ENCODE assay signal across 12 mouse cellular contexts in genomic region chr13:111856786-111857455, GRCm38 (mm10). TPM values are rescaled to one million over a fixed set of nuclear protein-coding genes. Genes with fewer than 3 reads are reported as not detected.
DNase-seq lines count a peak whose midpoint lies in the region; ATAC-seq and TF ChIP-seq lines count a peak whose summit lies in the region.
"Had no signal": no experiment of that assay in that cellular context is flagged by ENCODE, and none has a peak within 500 bp of the region (broad histone marks: within the 10 kb centered on the region; RNA-seq: fewer than 3 reads in every experiment).

No protein-coding gene starts in this region.

- no peaks in the 10 kb centered on the region for H3K9me3 ChIP-seq in heart, embryonic 14.5 days (ENCODE audit: control insufficient read depth, low read length)
- no peaks in the 10 kb centered on the region for H3K9me3 ChIP-seq in midbrain, embryonic 11.5 days (ENCODE audit: control insufficient read depth, low read length)
- no peaks in the 10 kb centered on the region for H3K9me3 ChIP-seq in midbrain, embryonic 14.5 days (ENCODE audit: control insufficient read depth, low read length)

- peak overlapping the region; percentile 4 to 59; a peak in 3 of 4 replicates for H3K27ac ChIP-seq in heart, embryonic 14.5 days (replicated peaks in 1 of 2; ENCODE audit: control insufficient read depth in 1 of 2, insufficient read depth in 1 of 2, low read depth in 2 of 2, low read length in 2 of 2)
- H3K27ac ChIP-seq in midbrain, embryonic 11.5 days (ENCODE audit: low read depth, low read length), result no peak overlapping the region
- no peak overlapping the region for H3K27ac ChIP-seq in midbrain, embryonic 14.5 days (replicated peaks; ENCODE audit: low read depth, low read length)
- H3K27ac ChIP-seq in olfactory bulb, adult 2 months (ENCODE audit: insufficient read depth, low read depth, low read length), result peak overlapping the region; percentile 85
- H3K27ac ChIP-seq: hindbrain, postnatal 0 days; liver, embryonic 14.5 days had no signal

- H3K36me3 ChIP-seq in heart, embryonic 14.5 days (ENCODE audit: control insufficient read depth, insufficient read depth, low read length), result no peaks in the 10 kb centered on the region
- H3K36me3 ChIP-seq in midbrain, embryonic 11.5 days (ENCODE audit: control insufficient read depth, insufficient read depth, low read length), result no peaks in the 10 kb centered on the region
- H3K36me3 ChIP-seq in midbrain, embryonic 14.5 days (ENCODE audit: control insufficient read depth, insufficient read depth, low read length), result no peaks in the 10 kb centered on the region

- no peak for DNase-seq in heart, postnatal 14 days
- peak; percentile 66 for DNase-seq in midbrain, embryonic 11.5 days (ENCODE audit: low spot score, missing footprints)
- no peak for DNase-seq in midbrain, embryonic 14.5 days
- DNase-seq in kidney, postnatal 14 days, result peak; percentile 53
- DNase-seq in gastrocnemius, adult 18-20 months (ENCODE audit: low spot score), result no peak
- no peak for DNase-seq in left cerebral cortex, adult 8-10 months (ENCODE audit: low spot score in 2 of 2)
- DNase-seq: cerebellum, postnatal 36 days had no signal

- no peak for ATAC-seq in heart, embryonic 14.5 days (ENCODE audit: insufficient number of reproducible peaks, insufficient read depth, low FRiP score, low read depth)
- no peak for ATAC-seq in midbrain, embryonic 11.5 days (ENCODE audit: low FRiP score)
- ATAC-seq in midbrain, embryonic 14.5 days (ENCODE audit: low FRiP score, low TSS enrichment), result no peak
- ATAC-seq: hindbrain, postnatal 0 days had no signal

- WGBS in heart, embryonic 14.5 days, result 63% methylated on average over 7 of the region's 7 CpGs
- WGBS in midbrain, embryonic 11.5 days, result 71% methylated on average over 7 of the region's 7 CpGs
- WGBS in midbrain, embryonic 14.5 days, result 83% methylated on average over 7 of the region's 7 CpGs
- 29% methylated on average over 7 of the region's 7 CpGs for WGBS in olfactory bulb, adult 2 months

- TF ChIP-seq CTCF in olfactory bulb, adult 2 months (IDR thresholded peaks at IDR 0.05; ENCODE audit: insufficient read depth, low read depth, low read length), result no peak

- no peak overlapping the region for H3K4me2 ChIP-seq in heart, embryonic 14.5 days (ENCODE audit: low read length)
- no peak overlapping the region for H3K4me2 ChIP-seq in midbrain, embryonic 11.5 days
- H3K4me2 ChIP-seq in midbrain, embryonic 14.5 days (ENCODE audit: low read length), result no peak overlapping the region

- no peaks in the 10 kb centered on the region for H3K27me3 ChIP-seq in heart, embryonic 14.5 days (ENCODE audit: control insufficient read depth, insufficient read depth, low read length)
- H3K27me3 ChIP-seq in midbrain, embryonic 11.5 days (ENCODE audit: control insufficient read depth, insufficient read depth, low read length), result no peaks in the 10 kb centered on the region
- no peaks in the 10 kb centered on the region for H3K27me3 ChIP-seq in midbrain, embryonic 14.5 days (ENCODE audit: control insufficient read depth, insufficient read depth, low read length)
- H3K27me3 ChIP-seq: CH12.LX had no signal

- no peak overlapping the region for H3K9ac ChIP-seq in heart, embryonic 14.5 days (ENCODE audit: low read length)
- no peak overlapping the region for H3K9ac ChIP-seq in midbrain, embryonic 11.5 days (ENCODE audit: low read length)
- H3K9ac ChIP-seq in midbrain, embryonic 14.5 days (replicated peaks; ENCODE audit: low read length), result no peak overlapping the region
- H3K9ac ChIP-seq: liver, embryonic 14.5 days had no signal

- intact Hi-C loops in heart, postnatal 14 days (cut with DNase I), result no loop called here

- TF ChIP-seq POLR2A in olfactory bulb, adult 2 months (IDR thresholded peaks at IDR 0.05; ENCODE audit: insufficient read depth, low read depth, low read length), result no peak

- H3K4me1 ChIP-seq in heart, embryonic 14.5 days (ENCODE audit: control insufficient read depth in 2 of 2, insufficient read depth in 2 of 2, low read length in 2 of 2), result no peaks in the 10 kb centered on the region; a peak in 1 of 4 replicates
- H3K4me1 ChIP-seq in midbrain, embryonic 11.5 days (ENCODE audit: control insufficient read depth, insufficient read depth, low read length), result no peaks in the 10 kb centered on the region
- no peaks in the 10 kb centered on the region for H3K4me1 ChIP-seq in midbrain, embryonic 14.5 days (ENCODE audit: control insufficient read depth, insufficient read depth, low read length)
- peaks cover 7% of the 10 kb centered on the region for H3K4me1 ChIP-seq in olfactory bulb, adult 2 months (ENCODE audit: control insufficient read depth, insufficient read depth, low read length)

- H3K4me3 ChIP-seq in heart, embryonic 14.5 days (ENCODE audit: control insufficient read depth in 1 of 2, insufficient read depth in 1 of 2, low read depth in 1 of 2, low read length in 2 of 2), result no peak overlapping the region
- no peak overlapping the region for H3K4me3 ChIP-seq in midbrain, embryonic 11.5 days (ENCODE audit: low read depth, low read length)
- no peak overlapping the region for H3K4me3 ChIP-seq in midbrain, embryonic 14.5 days (replicated peaks; ENCODE audit: low read depth, low read length)
- H3K4me3 ChIP-seq in olfactory bulb, adult 2 months (ENCODE audit: insufficient read depth, low read depth, low read length), result no peak overlapping the region

RNA-seq across cellular contexts. Expression of gene Map3k1, which starts 48.1 kb away (rescaled TPM):
- 15.3 and 15.7 TPM in 2 replicates for polyA plus RNA-seq in heart, embryonic 14.5 days (2014; fragmentation: Nextera tagmentation; extraction: Ambion mirVana)
- 10 to 100 TPM; 27.8 to 30.0 TPM for total RNA-seq in heart, postnatal 14 days (2021)
- 12.0 and 14.4 TPM in 2 replicates for polyA plus RNA-seq in midbrain, embryonic 11.5 days (2014; fragmentation: Nextera tagmentation; extraction: Ambion mirVana)
- polyA plus RNA-seq in midbrain, embryonic 14.5 days (2014; fragmentation: Nextera tagmentation; extraction: Ambion mirVana), result 13.4 and 15.6 TPM in 2 replicates
- 135 TPM in 1 of 2 replicates, not detected in the other for polyA plus RNA-seq in olfactory bulb, adult 2 months (2012; ENCODE audit: insufficient read depth, insufficient read length, low replicate concordance, missing spikeins)
- 1 to 10 TPM; 8.5 to 8.7 TPM for total RNA-seq in gastrocnemius, adult 18-20 months (2021)
- 10 to 100 TPM in 3 of 4 experiments, 1 to 10 TPM in 1; 8.5 to 13.2 (median 12.0) TPM for total RNA-seq in left cerebral cortex, adult 8-10 months (2022)

Comparison
In these comparisons a context has a peak if more than half of its experiments do, and no peak if none do; other contexts are left out.
1. DNase-seq: peak in midbrain, embryonic 11.5 days (single experiment) and kidney, postnatal 14 days (single experiment); none in heart, postnatal 14 days (0 of 2), midbrain, embryonic 14.5 days (single experiment), gastrocnemius, adult 18-20 months (single experiment) and left cerebral cortex, adult 8-10 months (0 of 2).
2. H3K27ac ChIP-seq: peak in heart, embryonic 14.5 days (2 of 2) and olfactory bulb, adult 2 months (single experiment); none in midbrain, embryonic 11.5 days (single experiment) and midbrain, embryonic 14.5 days (single experiment).